ENCODE assay signal across 8 mouse cellular contexts in genomic region chr17:56185281-56186141, GRCm38 (mm10). TPM values are rescaled to one million over a fixed set of nuclear protein-coding genes. Genes with fewer than 3 reads are reported as not detected.
DNase-seq lines count a peak whose midpoint lies in the region; ATAC-seq lines count a peak whose summit lies in the region.

No protein-coding gene starts in this region.

- peak; percentile 64 to 72 for DNase-seq in cerebellum, postnatal 10 days
- no peak for DNase-seq in cerebellum, adult 9-11 months
- DNase-seq in adrenal gland, postnatal 10 days, result peak; percentile 80
- DNase-seq in gastrocnemius, postnatal 10 days, result peak; percentile 63
- DNase-seq in neural tube, embryonic 11.5 days (ENCODE audit: low spot score), result peak; percentile 52
- no peak for DNase-seq in c-Kit-positive CD71-positive TER-119-positive erythroid progenitor cells, embryonic 14.5 days (ENCODE audit: low spot score)

- H3K9ac ChIP-seq in hindbrain, embryonic 16.5 days (ENCODE audit: low read depth, low read length), result no peak overlapping the region; the same call in 1 of the 2 replicates
- H3K9ac ChIP-seq in limb, embryonic 13.5 days, result peak overlapping the region; percentile 51
- peak overlapping the region; percentile 29 for H3K9ac ChIP-seq in neural tube, embryonic 11.5 days (ENCODE audit: low read length)

- H3K36me3 ChIP-seq in hindbrain, embryonic 16.5 days (ENCODE audit: control insufficient read depth, insufficient read depth, low read length), result peaks cover 27% of the 10 kb centered on the region
- H3K36me3 ChIP-seq in limb, embryonic 13.5 days, result peaks cover 58% of the 10 kb centered on the region
- H3K36me3 ChIP-seq in neural tube, embryonic 11.5 days (ENCODE audit: control insufficient read depth, insufficient read depth, low read length), result peaks cover 11% of the 10 kb centered on the region; the same call in 1 of the 2 replicates

- H3K27ac ChIP-seq in hindbrain, embryonic 16.5 days (ENCODE audit: low read depth, low read length), result peak overlapping the region; percentile 55
- H3K27ac ChIP-seq in limb, embryonic 13.5 days, result peak overlapping the region; percentile 70
- H3K27ac ChIP-seq in neural tube, embryonic 11.5 days (ENCODE audit: low read depth, low read length), result peak overlapping the region; percentile 89

- WGBS in hindbrain, embryonic 16.5 days, result 30% methylated on average over 11 of the region's 11 CpGs
- 44% methylated on average over 11 of the region's 11 CpGs for WGBS in limb, embryonic 13.5 days
- 32% methylated on average over 11 of the region's 11 CpGs for WGBS in neural tube, embryonic 11.5 days

- H3K27me3 ChIP-seq in hindbrain, embryonic 16.5 days (replicated peaks; ENCODE audit: control insufficient read depth, insufficient read depth, low read length), result no peaks in the 10 kb centered on the region
- H3K27me3 ChIP-seq in limb, embryonic 13.5 days, result no peaks in the 10 kb centered on the region
- H3K27me3 ChIP-seq in neural tube, embryonic 11.5 days (ENCODE audit: control insufficient read depth, insufficient read depth, low read length), result no peaks in the 10 kb centered on the region

- no peak overlapping the region for H3K4me3 ChIP-seq in hindbrain, embryonic 16.5 days (ENCODE audit: low read length)
- H3K4me3 ChIP-seq in limb, embryonic 13.5 days, result no peak overlapping the region
- 0 out of 2 replicates have a peak overlapping the region, but pooled peaks have one; percentile 10 for H3K4me3 ChIP-seq in neural tube, embryonic 11.5 days (ENCODE audit: low read depth, low read length)

- ATAC-seq in hindbrain, embryonic 16.5 days, result 0 out of 2 replicates have a peak, but pooled peaks have one; percentile 11
- peak; percentile 33; the same call in 1 of the 2 replicates for ATAC-seq in limb, embryonic 13.5 days (ENCODE audit: low FRiP score, low read depth)
- peak; percentile 64 for ATAC-seq in neural tube, embryonic 11.5 days (ENCODE audit: insufficient read depth, low FRiP score, low TSS enrichment)

- H3K4me2 ChIP-seq in hindbrain, embryonic 16.5 days (ENCODE audit: low read length), result peak overlapping the region; percentile 14; the same call in 1 of the 2 replicates
- H3K4me2 ChIP-seq in limb, embryonic 13.5 days (replicated peaks), result peak overlapping the region; percentile 95
- 0 out of 2 replicates have a peak overlapping the region, but pooled peaks have one; percentile 3 for H3K4me2 ChIP-seq in neural tube, embryonic 11.5 days (ENCODE audit: low read depth)

- peaks cover 19% of the 10 kb centered on the region for H3K4me1 ChIP-seq in hindbrain, embryonic 16.5 days (ENCODE audit: control insufficient read depth, insufficient read depth, low read depth, low read length)
- peaks cover 25% of the 10 kb centered on the region for H3K4me1 ChIP-seq in limb, embryonic 13.5 days
- peaks cover 18% of the 10 kb centered on the region for H3K4me1 ChIP-seq in neural tube, embryonic 11.5 days (ENCODE audit: control insufficient read depth, insufficient read depth, low read length)

- no peaks in the 10 kb centered on the region for H3K9me3 ChIP-seq in hindbrain, embryonic 16.5 days (ENCODE audit: control insufficient read depth, low read length)
- no peaks in the 10 kb centered on the region for H3K9me3 ChIP-seq in limb, embryonic 13.5 days
- H3K9me3 ChIP-seq in neural tube, embryonic 11.5 days (ENCODE audit: control insufficient read depth, low read length), result no peaks in the 10 kb centered on the region

RNA-seq across cellular contexts. Expression of gene Mydgf, which starts 1.8 kb away (rescaled TPM):
- total RNA-seq in adrenal gland, postnatal 10 days (2021), result 10 to 100 TPM; 55.6 to 61.9 TPM
- total RNA-seq in gastrocnemius, postnatal 10 days (2021), result 10 to 100 TPM; 28.8 to 36.5 TPM
- polyA plus RNA-seq in hindbrain, embryonic 16.5 days (2015; fragmentation: Nextera tagmentation; extraction: Ambion mirVana), result 81.4 and 88.4 TPM in 2 replicates
- polyA plus RNA-seq in limb, embryonic 13.5 days (2015; fragmentation: Nextera tagmentation; extraction: Ambion mirVana), result 98.6 and 102 TPM in 2 replicates
- 67.7 and 71.2 TPM in 2 replicates for polyA plus RNA-seq in neural tube, embryonic 11.5 days (2014; fragmentation: Nextera tagmentation; extraction: Ambion mirVana)

RNA-seq across cellular contexts. Expression of gene Tnfaip8l1, which starts 23.2 kb away (rescaled TPM):
- 10 to 100 TPM in 1 of 2 experiments, 1 to 10 TPM in 1; 9.5 to 11.0 TPM for total RNA-seq in adrenal gland, postnatal 10 days (2021)
- total RNA-seq in gastrocnemius, postnatal 10 days (2021), result 1 to 10 TPM; 5.0 to 5.3 TPM
- polyA plus RNA-seq in hindbrain, embryonic 16.5 days (2015; fragmentation: Nextera tagmentation; extraction: Ambion mirVana), result 9.1 and 9.9 TPM in 2 replicates
- 11.3 and 12.0 TPM in 2 replicates for polyA plus RNA-seq in limb, embryonic 13.5 days (2015; fragmentation: Nextera tagmentation; extraction: Ambion mirVana)
- 10.2 and 11.0 TPM in 2 replicates for polyA plus RNA-seq in neural tube, embryonic 11.5 days (2014; fragmentation: Nextera tagmentation; extraction: Ambion mirVana)

RNA-seq across cellular contexts. Expression of gene Dpp9, which starts 33.2 kb away (rescaled TPM):
- total RNA-seq in adrenal gland, postnatal 10 days (2021), result 10 to 100 TPM; 28.8 to 30.1 TPM
- 10 to 100 TPM; 21.7 to 24.3 TPM for total RNA-seq in gastrocnemius, postnatal 10 days (2021)
- polyA plus RNA-seq in hindbrain, embryonic 16.5 days (2015; fragmentation: Nextera tagmentation; extraction: Ambion mirVana), result 21.0 and 29.3 TPM in 2 replicates
- 34.9 and 39.8 TPM in 2 replicates for polyA plus RNA-seq in limb, embryonic 13.5 days (2015; fragmentation: Nextera tagmentation; extraction: Ambion mirVana)
- 39.1 and 42.5 TPM in 2 replicates for polyA plus RNA-seq in neural tube, embryonic 11.5 days (2014; fragmentation: Nextera tagmentation; extraction: Ambion mirVana)

RNA-seq across cellular contexts. Expression of gene Sema6b, which starts 45.4 kb away (rescaled TPM):
- 10 to 100 TPM; 13.3 to 14.9 TPM for total RNA-seq in adrenal gland, postnatal 10 days (2021)
- 10 to 100 TPM; 14.4 to 14.7 TPM for total RNA-seq in gastrocnemius, postnatal 10 days (2021)
- 12.5 and 12.7 TPM in 2 replicates for polyA plus RNA-seq in hindbrain, embryonic 16.5 days (2015; fragmentation: Nextera tagmentation; extraction: Ambion mirVana)
- polyA plus RNA-seq in limb, embryonic 13.5 days (2015; fragmentation: Nextera tagmentation; extraction: Ambion mirVana), result 2.5 and 2.6 TPM in 2 replicates
- polyA plus RNA-seq in neural tube, embryonic 11.5 days (2014; fragmentation: Nextera tagmentation; extraction: Ambion mirVana), result 3.9 and 4.3 TPM in 2 replicates

Comparison
In these comparisons a context has a peak if more than half of its experiments do, and no peak if none do; other contexts are left out.
1. DNase-seq: peak in cerebellum, postnatal 10 days (2 of 2), adrenal gland, postnatal 10 days (single experiment), gastrocnemius, postnatal 10 days (single experiment) and neural tube, embryonic 11.5 days (single experiment); none in cerebellum, adult 9-11 months (single experiment) and c-Kit-positive CD71-positive TER-119-positive erythroid progenitor cells, embryonic 14.5 days (single experiment).
2. ATAC-seq: peak in every context shown above with its lines; median percentile 64 in neural tube, embryonic 11.5 days; 33 in limb, embryonic 13.5 days; 11 in hindbrain, embryonic 16.5 days.
3. H3K4me2 ChIP-seq: peak in every context shown above with its lines; median percentile 95 in limb, embryonic 13.5 days; 14 in hindbrain, embryonic 16.5 days; 3 in neural tube, embryonic 11.5 days.
4. Peak in every context shown above with its lines, with median percentiles within 50 percentile points of each other: H3K27ac ChIP-seq.